Mouse (Mus musculus) intestine, embryonic 14.5 days (tissue): ENCODE data around the gene Bcat1. TPM values are rescaled to one million over a fixed set of nuclear protein-coding genes. Genes with fewer than 3 reads are reported as not detected.

Experiments
- ATAC-seq: fragments of 200-750 bp; cut with Nextera tagmentation; replicated peaks from 2 replicates; pipeline ENCODE4 v1.8.0; 2017; ENCODE audit warnings: low read depth, moderate number of reproducible peaks, moderate TSS enrichment, moderate library complexity; ENCODE audit not compliant: low FRiP score, low TSS enrichment
- DNase-seq: peaks from one replicate; pipeline ENCODE4 v3.0.0-alpha.2; 2018; ENCODE audit warnings: low spot score
- H3K27ac ChIP-seq: fragments of 300-500 bp; sonication (generic); 2 replicates; pipeline ENCODE4 v1.5.1; 2014; ENCODE audit warnings: low read depth, mild to moderate bottlenecking, control low read depth
- H3K27me3 ChIP-seq: fragments of 300-500 bp; sonication (generic); replicated peaks from 2 replicates; pipeline ENCODE4 v1.6.1; 2014; ENCODE audit warnings: low read length, control low read depth; ENCODE audit not compliant: control insufficient read depth, insufficient read depth
- H3K36me3 ChIP-seq: fragments of 300-500 bp; sonication (generic); 2 replicates; pipeline ENCODE4 v1.6.1; 2014; ENCODE audit warnings: low read length, control low read depth; ENCODE audit not compliant: control insufficient read depth, insufficient read depth
- H3K4me1 ChIP-seq: fragments of 300-500 bp; sonication (generic); replicated peaks from 2 replicates; pipeline ENCODE4 v1.6.1; 2014; ENCODE audit warnings: low read length, control low read depth, mixed read lengths; ENCODE audit not compliant: control insufficient read depth, insufficient read depth
- H3K4me2 ChIP-seq: fragments of 300-500 bp; sonication (generic); 2 replicates; pipeline ENCODE4 v1.6.1; 2014; ENCODE audit warnings: low read length
- H3K4me3 ChIP-seq: fragments of 300-500 bp; sonication (generic); 2 replicates; pipeline ENCODE4 v1.5.1; 2014; ENCODE audit warnings: low read depth, low read length, control low read depth, mixed read lengths
- H3K9ac ChIP-seq: fragments of 300-500 bp; sonication (generic); 2 replicates; pipeline ENCODE4 v1.6.1; 2014; ENCODE audit warnings: mild to moderate bottlenecking, low read length
- H3K9me3 ChIP-seq: fragments of 300-500 bp; sonication (generic); 2 replicates; pipeline ENCODE4 v1.6.1; 2016; ENCODE audit warnings: low read length, control low read depth; ENCODE audit not compliant: control insufficient read depth
- WGBS: fragments of 180-500 bp; shearing (Covaris S2); extraction: QIAGEN DNeasy Blood & Tissue Kit; methylation state at CpG from one replicate; pipeline ENCODE4 v1.1.7; 2014; 5-methylcytosine and 5-hydroxymethylcytosine counted together
- polyA plus RNA-seq: library from polyadenylated mRNA; unstranded; fragments of >200 nt; fragmentation: Nextera tagmentation; extraction: Ambion mirVana; gene quantifications from 2 replicates; pipeline ENCODE4 v1.2.1, GENCODE M21; 2014

Bcat1 gene
- polyA plus RNA-seq, 1 experiment from 2014 or later, result 9.1 TPM

GRCm38 (mm10) chr6:145088451-145089113 lies 12.6 kb upstream of the Bcat1 start:
- Histone ChIP-seq H3K4me3 (no peak overlapping the region), H3K9ac (no peak overlapping the region), H3K27ac (no peak overlapping the region), H3K36me3 (no peaks in the 10 kb centered on the region), H3K9me3 (no peaks in the 10 kb centered on the region), H3K4me1 (no peaks in the 10 kb centered on the region), H3K27me3 (no peaks in the 10 kb centered on the region), H3K4me2 (no peak overlapping the region)
- DNase-seq (no peak), ATAC-seq (no peak)
- 51% methylated on average over 4 of the region's 4 CpGs for WGBS

GRCm38 (mm10) chr6:145084343-145085117 lies 8.5 kb upstream of the Bcat1 start:
- no peaks in the 10 kb centered on the region for H3K27me3 ChIP-seq
- no peak overlapping the region for H3K9ac ChIP-seq
- no peaks in the 10 kb centered on the region for H3K36me3 ChIP-seq
- ATAC-seq, result no peak
- no peak for DNase-seq
- no peak overlapping the region for H3K27ac ChIP-seq
- H3K9me3 ChIP-seq, result no peaks in the 10 kb centered on the region
- no peaks in the 10 kb centered on the region for H3K4me1 ChIP-seq
- no peak overlapping the region for H3K4me3 ChIP-seq
- WGBS, result 90% methylated on average over 8 of the region's 8 CpGs
- H3K4me2 ChIP-seq, result no peak overlapping the region

- Histone ChIP-seq H3K4me3 (no peak overlapping the region), H3K36me3 (no peaks in the 10 kb centered on the region), H3K4me1 (no peaks in the 10 kb centered on the region), H3K9me3 (no peaks in the 10 kb centered on the region), H3K4me2 (no peak overlapping the region), H3K27ac (no peak overlapping the region), H3K27me3 (0 out of 2 replicates have a peak, but pooled peaks cover 2% of the 10 kb centered on the region), H3K9ac (no peak overlapping the region)
- DNase-seq (no peak), ATAC-seq (no peak)
- WGBS, result 55% methylated on average over 4 of the region's 4 CpGs
Observed at GRCm38 (mm10) chr6:145081721-145082120, 5.7 kb upstream of the Bcat1 start.

- ATAC-seq (no peak), DNase-seq (no peak)
- Histone ChIP-seq H3K27me3 (peaks cover 17% of the 10 kb centered on the region), H3K4me1 (no peaks in the 10 kb centered on the region), H3K27ac (no peak overlapping the region), H3K9ac (no peak overlapping the region), H3K36me3 (no peaks in the 10 kb centered on the region), H3K4me2 (no peak overlapping the region), H3K9me3 (no peaks in the 10 kb centered on the region), H3K4me3 (no peak overlapping the region)
- 64% methylated on average over 8 of the region's 9 CpGs for WGBS
Observed at GRCm38 (mm10) chr6:145079087-145079759, 3.2 kb upstream of the Bcat1 start.

- ATAC-seq (no peak), DNase-seq (no peak)
- Histone ChIP-seq H3K4me2 (peak overlapping the region; percentile 77), H3K4me1 (no peaks in the 10 kb centered on the region), H3K27ac (no peak overlapping the region), H3K36me3 (no peaks in the 10 kb centered on the region), H3K4me3 (peak overlapping the region; percentile 39), H3K9me3 (no peaks in the 10 kb centered on the region), H3K9ac (no peak overlapping the region), H3K27me3 (peaks cover 21% of the 10 kb centered on the region)
- WGBS, result 23% methylated on average over 9 of the region's 9 CpGs
Observed at GRCm38 (mm10) chr6:145076286-145076685, 302 bp upstream of the Bcat1 start.

GRCm38 (mm10) chr6:145075088-145075547 lies 866 bp downstream of the Bcat1 start:
- Histone ChIP-seq H3K36me3 (no peaks in the 10 kb centered on the region), H3K4me1 (no peaks in the 10 kb centered on the region), H3K27ac (no peak overlapping the region), H3K4me3 (peak overlapping the region; percentile 39), H3K9me3 (no peaks in the 10 kb centered on the region), H3K4me2 (peak overlapping the region; percentile 77), H3K27me3 (peaks cover 21% of the 10 kb centered on the region), H3K9ac (peak overlapping the region; percentile 31)
- 2% methylated on average over 20 of the region's 20 CpGs for WGBS
- DNase-seq (peak; percentile 68), ATAC-seq (no peak)

GRCm38 (mm10) chr6:145074461-145074860 lies 1.5 kb downstream of the Bcat1 start:
- no peak overlapping the region; the same call in 1 of the 2 replicates for H3K4me2 ChIP-seq
- H3K27me3 ChIP-seq, result peaks cover 21% of the 10 kb centered on the region
- H3K9ac ChIP-seq, result no peak overlapping the region
- H3K9me3 ChIP-seq, result no peaks in the 10 kb centered on the region
- no peaks in the 10 kb centered on the region for H3K36me3 ChIP-seq
- no peak for DNase-seq
- H3K4me3 ChIP-seq, result no peak overlapping the region
- H3K27ac ChIP-seq, result no peak overlapping the region
- ATAC-seq, result no peak
- no peaks in the 10 kb centered on the region for H3K4me1 ChIP-seq

- DNase-seq, result no peak
- H3K9ac ChIP-seq, result no peak overlapping the region
- H3K4me3 ChIP-seq, result no peak overlapping the region
- H3K4me2 ChIP-seq, result no peak overlapping the region
- H3K27me3 ChIP-seq, result peaks cover 8% of the 10 kb centered on the region
- no peak overlapping the region for H3K27ac ChIP-seq
- no peaks in the 10 kb centered on the region for H3K4me1 ChIP-seq
- 81% methylated on average over 2 of the region's 2 CpGs for WGBS
- ATAC-seq, result no peak
- H3K9me3 ChIP-seq, result no peaks in the 10 kb centered on the region
- H3K36me3 ChIP-seq, result no peaks in the 10 kb centered on the region
Observed at GRCm38 (mm10) chr6:145069921-145070320, 6.1 kb downstream of the Bcat1 start.
